Mouse (Mus musculus) retina, adult 2 months (tissue): ENCODE results near the gene Nfu1.

Source experiments
- DNase-seq: peaks from one replicate; pipeline ENCODE4 v3.0.0-alpha.2; 2012; ENCODE audit warnings: low read depth, low spot score

Gene Nfu1

GRCm38 (mm10) chr6:87072759-87073158, 63.7 kb downstream of the Nfu1 start:
- no peak for DNase-seq

- no peak for DNase-seq
These were observed 66.2 kb downstream of the Nfu1 start for GRCm38 (mm10) chr6:87075092-87075685.
